In genomic region chr12:79598496-79598895, GRCm38 (mm10) we compare ENCODE assay signal across 11 mouse cellular contexts.
DNase-seq lines count a peak whose midpoint lies in the region; ATAC-seq and TF ChIP-seq lines count a peak whose summit lies in the region.
"Had no signal": no experiment of that assay in that cellular context is flagged by ENCODE, and none has a peak within 500 bp of the region (broad histone marks: within the 10 kb centered on the region; RNA-seq: fewer than 3 reads in every experiment).

No protein-coding gene starts in this region.

- no peak for ATAC-seq in embryonic facial prominence, embryonic 11.5 days (replicated peaks; ENCODE audit: insufficient number of reproducible peaks, low FRiP score, low TSS enrichment, low read depth)
- peak; percentile 94 for ATAC-seq in heart, postnatal 0 days (ENCODE audit: insufficient read depth, low read depth)
- ATAC-seq in lung, embryonic 16.5 days (ENCODE audit: low read depth), result peak; percentile 55; the same call in 1 of the 2 replicates
- no peak for ATAC-seq in forebrain, embryonic 15.5 days (replicated peaks)
- ATAC-seq: hindbrain, embryonic 16.5 days had no signal

- H3K4me1 ChIP-seq in embryonic facial prominence, embryonic 11.5 days (ENCODE audit: control insufficient read depth, insufficient read depth, low read length), result no peaks in the 10 kb centered on the region
- peaks cover 45% of the 10 kb centered on the region for H3K4me1 ChIP-seq in embryonic facial prominence, embryonic 10.5 days
- peaks cover 11% of the 10 kb centered on the region for H3K4me1 ChIP-seq in brown adipose tissue, adult 24 weeks (ENCODE audit: control insufficient read depth, insufficient read depth, insufficient read length, low read length)
- H3K4me1 ChIP-seq in heart, postnatal 0 days (ENCODE audit: control insufficient read depth, insufficient read depth), result peaks cover 30% of the 10 kb centered on the region
- peaks cover 25% of the 10 kb centered on the region for H3K4me1 ChIP-seq in lung, embryonic 16.5 days (replicated peaks; ENCODE audit: control insufficient read depth, insufficient read depth, low read length)
- H3K4me1 ChIP-seq in forebrain, embryonic 15.5 days, result no peaks in the 10 kb centered on the region; the same call in 1 of the 2 replicates

- no peak overlapping the region for H3K9ac ChIP-seq in embryonic facial prominence, embryonic 11.5 days (replicated peaks; ENCODE audit: low read length)
- no peak overlapping the region for H3K9ac ChIP-seq in heart, postnatal 0 days (replicated peaks; ENCODE audit: low read depth, low read length)
- no peak overlapping the region for H3K9ac ChIP-seq in lung, embryonic 16.5 days (ENCODE audit: low read length)
- no peak overlapping the region for H3K9ac ChIP-seq in forebrain, embryonic 15.5 days (replicated peaks)

- H3K27me3 ChIP-seq in embryonic facial prominence, embryonic 11.5 days (ENCODE audit: control insufficient read depth, insufficient read depth, low read length), result no peaks in the 10 kb centered on the region
- no peaks in the 10 kb centered on the region for H3K27me3 ChIP-seq in embryonic facial prominence, embryonic 10.5 days (replicated peaks; ENCODE audit: low read depth, poor library complexity, severe bottlenecking)
- no peaks in the 10 kb centered on the region for H3K27me3 ChIP-seq in heart, postnatal 0 days (ENCODE audit: control insufficient read depth, insufficient read depth, low read length)
- H3K27me3 ChIP-seq in lung, embryonic 16.5 days (ENCODE audit: control insufficient read depth, insufficient read depth, low read depth, low read length), result no peaks in the 10 kb centered on the region
- no peaks in the 10 kb centered on the region for H3K27me3 ChIP-seq in forebrain, embryonic 15.5 days

- WGBS in embryonic facial prominence, embryonic 11.5 days, result 29% methylated on average over 4 of the region's 4 CpGs
- WGBS in embryonic facial prominence, embryonic 10.5 days, result 34% methylated on average over 4 of the region's 4 CpGs
- 11% methylated on average over 4 of the region's 4 CpGs for WGBS in heart, postnatal 0 days
- WGBS in lung, embryonic 16.5 days, result 8% methylated on average over 4 of the region's 4 CpGs
- WGBS in forebrain, embryonic 15.5 days, result 71% methylated on average over 4 of the region's 4 CpGs

- peak; percentile 61 for DNase-seq in embryonic facial prominence, embryonic 11.5 days (ENCODE audit: low spot score)
- DNase-seq in embryonic facial prominence, embryonic 10.5 days (ENCODE audit: low spot score), result no peak
- peak; percentile 95 for DNase-seq in heart, postnatal 0 days (ENCODE audit: low spot score)
- DNase-seq in thymus, adult 18-20 months, result no peak
- no peak for DNase-seq in frontal cortex, postnatal 10 days (ENCODE audit: low spot score in 2 of 2)
- DNase-seq: thymus, postnatal 4 days had no signal

- H3K36me3 ChIP-seq in embryonic facial prominence, embryonic 11.5 days (replicated peaks; ENCODE audit: control insufficient read depth, insufficient read depth, low read depth, low read length), result no peaks in the 10 kb centered on the region
- no peaks in the 10 kb centered on the region for H3K36me3 ChIP-seq in embryonic facial prominence, embryonic 10.5 days (replicated peaks)
- no peaks in the 10 kb centered on the region for H3K36me3 ChIP-seq in heart, postnatal 0 days (replicated peaks; ENCODE audit: control insufficient read depth, insufficient read depth, low read length)
- no peaks in the 10 kb centered on the region for H3K36me3 ChIP-seq in lung, embryonic 16.5 days (ENCODE audit: control insufficient read depth, insufficient read depth, low read length)
- H3K36me3 ChIP-seq in forebrain, embryonic 15.5 days, result no peaks in the 10 kb centered on the region

- no peak for TF ChIP-seq CTCF in heart, postnatal 0 days (IDR thresholded peaks at IDR 0.05; ENCODE audit: low read depth)

- no peak overlapping the region for H3K27ac ChIP-seq in embryonic facial prominence, embryonic 11.5 days (replicated peaks; ENCODE audit: low read depth, low read length)
- H3K27ac ChIP-seq in embryonic facial prominence, embryonic 10.5 days (replicated peaks), result no peak overlapping the region
- peak overlapping the region; percentile 38; the same call in 1 of the 2 replicates for H3K27ac ChIP-seq in brown adipose tissue, adult 24 weeks (replicated peaks; ENCODE audit: low read depth, low read length)
- peak overlapping the region; percentile 82 for H3K27ac ChIP-seq in heart, postnatal 0 days (ENCODE audit: low read depth)
- peak overlapping the region; percentile 37 for H3K27ac ChIP-seq in lung, embryonic 16.5 days (ENCODE audit: low read length)
- H3K27ac ChIP-seq in forebrain, embryonic 15.5 days (replicated peaks), result no peak overlapping the region
- H3K27ac ChIP-seq: macrophage had no signal

- no peak; the same call in 1 of the 2 replicates for TF ChIP-seq EP300 in heart, postnatal 0 days (IDR thresholded peaks at IDR 0.05; ENCODE audit: low read depth)

- no peak overlapping the region for H3K4me2 ChIP-seq in embryonic facial prominence, embryonic 11.5 days (ENCODE audit: low read depth, low read length)
- H3K4me2 ChIP-seq in heart, postnatal 0 days (ENCODE audit: low read depth, low read length), result no peak overlapping the region
- no peak overlapping the region for H3K4me2 ChIP-seq in lung, embryonic 16.5 days (ENCODE audit: low read depth, low read length)
- H3K4me2 ChIP-seq in forebrain, embryonic 15.5 days (replicated peaks), result no peak overlapping the region

- H3K9me3 ChIP-seq in embryonic facial prominence, embryonic 11.5 days (replicated peaks; ENCODE audit: control insufficient read depth, low read length), result no peaks in the 10 kb centered on the region
- H3K9me3 ChIP-seq in embryonic facial prominence, embryonic 10.5 days, result no peaks in the 10 kb centered on the region
- H3K9me3 ChIP-seq in heart, postnatal 0 days (replicated peaks; ENCODE audit: control insufficient read depth, low read length), result no peaks in the 10 kb centered on the region
- H3K9me3 ChIP-seq in lung, embryonic 16.5 days (ENCODE audit: control insufficient read depth, low read length), result no peaks in the 10 kb centered on the region
- no peaks in the 10 kb centered on the region for H3K9me3 ChIP-seq in forebrain, embryonic 15.5 days

- no peak overlapping the region for H3K4me3 ChIP-seq in embryonic facial prominence, embryonic 11.5 days (ENCODE audit: low read depth, low read length)
- H3K4me3 ChIP-seq in embryonic facial prominence, embryonic 10.5 days, result no peak overlapping the region
- no peak overlapping the region for H3K4me3 ChIP-seq in brown adipose tissue, adult 24 weeks (ENCODE audit: insufficient read depth, low read depth, low read length)
- H3K4me3 ChIP-seq in heart, postnatal 0 days (ENCODE audit: low read depth, low read length), result no peak overlapping the region
- no peak overlapping the region for H3K4me3 ChIP-seq in lung, embryonic 16.5 days (ENCODE audit: low read length)
- no peak overlapping the region for H3K4me3 ChIP-seq in forebrain, embryonic 15.5 days

Comparison
In these comparisons a context has a peak if more than half of its experiments do, and no peak if none do; other contexts are left out.
1. DNase-seq: peak in embryonic facial prominence, embryonic 11.5 days (single experiment) and heart, postnatal 0 days (single experiment); none in embryonic facial prominence, embryonic 10.5 days (single experiment), thymus, adult 18-20 months (0 of 2) and frontal cortex, postnatal 10 days (0 of 2).
2. ATAC-seq: peak in heart, postnatal 0 days (single experiment) and lung, embryonic 16.5 days (single experiment); none in embryonic facial prominence, embryonic 11.5 days (single experiment) and forebrain, embryonic 15.5 days (single experiment).
3. H3K27ac ChIP-seq: peak in brown adipose tissue, adult 24 weeks (single experiment), heart, postnatal 0 days (single experiment) and lung, embryonic 16.5 days (single experiment); none in embryonic facial prominence, embryonic 11.5 days (single experiment), embryonic facial prominence, embryonic 10.5 days (single experiment) and forebrain, embryonic 15.5 days (single experiment).